Mouse (Mus musculus) kidney, adult 8-10 months (tissue): Measurements from ENCODE around the gene Tcp11x2.

Source experiments
- DNase-seq, 2 experiments: peaks; one replicate each; pipeline ENCODE4 v3.0.0; 2022

Tcp11x2 gene

GRCm38 (mm10) chrX:135693633-135694032 lies at the start of gene Tcp11x2:
Gene Tcp11x2 (minus strand): TSS chrX:135693790.
- no peak for DNase-seq

- no peak for DNase-seq
Measured at GRCm38 (mm10) chrX:135743056-135743355, 49.4 kb upstream of the Tcp11x2 start.

DNA sequence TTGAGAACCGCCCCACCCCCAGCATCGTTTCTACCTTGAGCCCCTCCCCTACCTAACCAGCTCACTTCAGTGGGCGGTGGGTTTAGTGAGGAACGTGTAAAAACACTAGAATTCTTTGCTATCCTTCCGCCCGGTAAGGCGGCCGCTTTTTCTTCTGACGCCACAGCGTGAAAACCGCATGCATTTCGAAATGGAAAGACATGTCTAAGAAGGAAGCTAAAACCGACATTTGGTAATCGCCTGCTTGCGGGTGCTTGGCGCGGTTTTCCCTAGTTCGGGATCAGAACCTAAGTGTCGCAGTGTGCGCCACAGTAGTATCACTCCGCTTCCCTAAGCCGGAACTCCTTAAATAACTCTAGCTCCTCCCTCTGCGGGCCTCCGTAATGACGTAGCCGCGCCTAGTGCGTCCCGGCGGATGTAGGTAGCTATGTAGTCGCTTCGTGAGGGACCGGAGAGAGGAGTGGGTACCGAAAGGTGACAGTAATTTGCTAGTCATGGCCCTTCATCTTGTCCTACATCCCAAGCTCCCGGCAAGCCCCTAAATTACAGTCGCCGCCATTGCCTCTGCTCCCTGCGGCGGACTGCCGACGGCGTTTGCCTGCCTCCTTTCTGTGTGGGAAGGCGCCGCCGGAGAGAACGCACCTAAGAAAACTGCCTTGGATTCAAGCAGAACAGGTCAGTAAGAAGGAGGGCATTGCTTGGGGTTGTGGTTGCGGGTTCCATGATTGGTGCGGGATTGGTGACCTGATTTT lies 48.9 kb upstream of the Tcp11x2 start, which contains the start of the genes Armcx5 and Gprasp1:
Gene Armcx5, plus strand, starts transcription at position 430 of the 752 bp plus-strand sequence.
Gene Gprasp1, plus strand, starts transcription at position 430 of the 752 bp plus-strand sequence.
- peak; percentile 89 to 92 for DNase-seq

- DNase-seq, result peak in 1 of 2 experiments; percentile 2
Measured at GRCm38 (mm10) chrX:135738730-135739520, 45.3 kb upstream of the Tcp11x2 start.

GRCm38 (mm10) chrX:135725161-135725560 lies 31.6 kb upstream of the Tcp11x2 start, which contains the start of gene Tmsb15a:
Gene Tmsb15a (minus strand): TSS chrX:135725261.
- DNase-seq, result no peak

- no peak for DNase-seq
Measured at GRCm38 (mm10) chrX:135712845-135713244, 19.3 kb upstream of the Tcp11x2 start.

GRCm38 (mm10) chrX:135704349-135704748 lies 10.8 kb upstream of the Tcp11x2 start:
- no peak for DNase-seq

- no peak for DNase-seq
Measured at GRCm38 (mm10) chrX:135703111-135703510, 9.5 kb upstream of the Tcp11x2 start.

- no peak for DNase-seq
Measured at GRCm38 (mm10) chrX:135687802-135688201, 5.8 kb downstream of the Tcp11x2 start.

DNA sequence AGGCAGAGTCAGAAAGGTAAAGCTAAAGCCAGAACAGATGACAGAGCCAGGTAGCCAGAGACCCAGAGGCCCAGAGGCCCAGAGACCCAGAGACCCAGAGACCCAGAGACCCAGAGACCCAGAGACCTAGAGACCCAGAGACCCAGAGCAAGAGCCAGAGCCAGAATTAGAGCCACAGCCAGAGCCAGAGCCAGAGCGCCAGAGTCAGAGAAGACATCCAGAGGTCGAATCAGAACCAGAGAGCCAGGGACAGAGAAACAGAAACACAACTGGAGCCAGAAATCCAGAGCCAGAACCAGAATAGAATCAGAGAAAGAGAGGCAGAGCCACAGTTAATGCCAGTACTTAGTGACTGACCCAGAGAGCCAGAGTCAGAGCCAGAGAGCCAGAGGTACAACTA lies 11.7 kb downstream of the Tcp11x2 start:
- no peak for DNase-seq

- DNase-seq, result no peak
Measured at GRCm38 (mm10) chrX:135652173-135652772, 41.3 kb downstream of the Tcp11x2 start.

DNA sequence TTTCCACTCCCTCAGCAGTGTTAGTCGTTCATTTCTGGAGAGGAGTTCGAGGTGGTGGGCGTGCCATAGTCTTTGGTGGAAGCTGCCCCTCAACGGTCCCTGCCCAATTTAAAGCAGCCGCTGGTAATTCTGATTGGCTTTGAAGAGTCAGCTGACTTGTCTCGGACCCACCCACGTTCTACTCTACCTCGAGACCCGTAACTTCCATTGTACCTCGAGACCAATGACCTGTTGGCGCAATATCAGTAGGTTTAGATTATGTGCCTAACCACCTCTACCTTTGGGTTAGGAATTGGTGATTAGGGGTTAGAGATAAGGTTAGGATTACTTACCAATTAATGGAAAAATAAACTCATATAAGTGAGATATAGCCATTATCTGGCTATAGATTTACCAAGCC lies 66.0 kb downstream of the Tcp11x2 start, which contains the start of gene Prame:
Gene Prame, minus strand, starts transcription at position 101 of the 400 bp plus-strand sequence.
- DNase-seq, result no peak
